Mouse (Mus musculus) brain, embryonic 14.5 days (tissue): ENCODE data around the gene Slc23a2.

Experiments used
- CTCF ChIP-seq: fragments of 200-500 bp; IDR thresholded peaks from 2 replicates; pipeline ENCODE4 v1.5.1; 2012; ENCODE audit warnings: inconsistent platforms, mild to moderate bottlenecking, moderate library complexity, borderline replicate concordance; ENCODE audit not compliant: insufficient read depth, insufficient read length; ENCODE audit errors: extremely low read depth
- POLR2A ChIP-seq: fragments of 200-500 bp; IDR thresholded peaks from 2 replicates; pipeline ENCODE4 v1.6.1; 2012; ENCODE audit warnings: mild to moderate bottlenecking, inconsistent platforms, borderline replicate concordance; ENCODE audit not compliant: poor library complexity, insufficient read depth, insufficient read length, severe bottlenecking; ENCODE audit errors: extremely low read depth

DNA sequence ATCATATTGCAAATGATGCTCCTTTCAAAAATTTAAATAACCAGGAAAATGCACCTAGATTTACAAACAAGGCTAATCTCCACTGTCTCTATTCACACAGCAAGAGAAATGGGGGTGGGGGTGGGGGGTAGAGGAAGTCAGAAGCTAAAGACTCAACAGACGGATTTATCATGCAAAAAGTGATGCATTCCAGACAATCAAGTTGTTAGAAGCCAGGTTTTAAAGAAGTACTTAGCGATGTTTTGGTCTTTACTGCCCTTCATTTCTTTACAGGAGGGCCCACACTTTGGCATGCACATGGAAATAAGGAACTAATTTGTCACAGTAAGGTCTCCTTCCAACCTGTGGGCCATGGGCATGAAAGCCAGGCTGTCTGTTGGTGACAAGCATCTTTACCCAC is 11.5 kb downstream of the Slc23a2 start:
- TF ChIP-seq CTCF (no peak), POLR2A (no peak)
